Mouse (Mus musculus) right cerebral cortex, adult 2 months (tissue): ENCODE measurements around the gene Gm3285.

Experiments
- DNase-seq, 2 experiments: peaks; one replicate each; pipeline ENCODE4 v3.0.0; 2021 to 2022; ENCODE audit warnings: low spot score in 2 of 2

The Gm3285 gene

GRCm38 (mm10) chr10:77861675-77862074, at the start of gene Gm3285:
Gene Gm3285 (plus strand): TSS chr10:77861975.
- DNase-seq: no peak

- DNase-seq: no peak
These were observed 47.4 kb upstream of the Gm3285 start, which contains the start of gene Gm2696 for GRCm38 (mm10) chr10:77814382-77814781. Gene Gm2696 (plus strand): TSS chr10:77814682.

DNA sequence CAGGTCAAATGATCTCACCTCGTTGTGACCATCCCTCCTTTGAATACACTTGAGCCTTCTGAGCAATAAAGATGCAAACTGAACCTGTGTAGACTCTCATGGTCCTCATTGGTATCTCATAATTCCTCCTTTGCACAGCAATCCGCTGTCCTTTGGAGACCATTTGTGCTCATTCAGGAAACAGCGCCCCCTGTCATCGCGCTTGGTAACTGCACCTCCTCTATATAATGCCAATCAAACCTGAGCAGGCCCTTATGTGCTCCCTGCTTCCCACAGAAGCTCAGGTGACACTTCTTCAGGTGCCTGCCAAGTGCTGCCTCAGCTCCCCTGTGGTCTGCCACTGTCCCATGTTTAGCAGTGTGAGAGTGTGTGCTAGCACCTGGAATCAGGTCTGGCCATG, 46.3 kb upstream of the Gm3285 start:
- no peak for DNase-seq

DNA sequence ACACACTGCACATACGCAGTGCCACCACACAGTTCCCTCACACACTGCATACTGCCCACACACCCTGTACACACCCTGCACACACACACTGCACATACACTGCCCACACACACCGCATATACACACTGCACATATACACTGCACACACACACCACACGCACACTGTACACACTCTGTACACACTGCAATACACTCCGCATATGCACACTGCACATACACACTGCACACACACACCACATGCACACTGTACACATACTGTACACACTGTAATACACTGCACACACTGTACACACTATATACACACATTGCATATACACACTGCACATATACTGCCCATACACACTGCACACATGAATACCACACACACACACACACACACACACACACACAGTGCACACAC, 43.3 kb upstream of the Gm3285 start:
- DNase-seq: no peak

DNA sequence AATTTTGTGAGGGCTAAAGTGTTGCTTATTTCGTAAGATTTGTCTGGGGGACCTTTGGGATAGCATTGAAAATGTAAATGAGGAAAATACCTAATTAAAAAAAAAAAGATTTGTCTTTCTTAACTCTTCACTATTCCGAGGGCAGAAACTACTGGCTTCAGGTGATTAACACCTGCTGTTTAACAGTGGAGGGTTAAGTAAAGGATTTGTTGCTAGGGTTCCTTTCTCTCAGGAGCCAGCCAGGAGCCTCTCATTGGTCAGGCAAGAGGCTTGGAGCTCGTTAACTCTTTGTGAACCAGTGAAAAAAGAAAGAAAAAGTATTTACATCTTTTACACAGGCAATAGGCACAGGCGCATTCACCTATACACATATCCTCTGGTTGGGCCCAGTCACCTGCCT, 42.6 kb upstream of the Gm3285 start:
- DNase-seq: no peak

GRCm38 (mm10) chr10:77826951-77827350, 34.8 kb upstream of the Gm3285 start, which contains the start of gene Krtap10-4:
Gene Krtap10-4 (minus strand): TSS chr10:77827095.
- no peak for DNase-seq

GRCm38 (mm10) chr10:77835647-77836046, 26.1 kb upstream of the Gm3285 start, which contains the start of gene Krtap10-10:
Gene Krtap10-10 (plus strand): TSS chr10:77835947.
- peak; percentile 19 to 25 for DNase-seq

GRCm38 (mm10) chr10:77839006-77839405, 22.8 kb upstream of the Gm3285 start:
- DNase-seq: no peak

GRCm38 (mm10) chr10:77846503-77846902, 15.3 kb upstream of the Gm3285 start, which contains the start of gene Gm36176:
Gene Gm36176 (plus strand): TSS chr10:77846803.
- DNase-seq: no peak

DNA sequence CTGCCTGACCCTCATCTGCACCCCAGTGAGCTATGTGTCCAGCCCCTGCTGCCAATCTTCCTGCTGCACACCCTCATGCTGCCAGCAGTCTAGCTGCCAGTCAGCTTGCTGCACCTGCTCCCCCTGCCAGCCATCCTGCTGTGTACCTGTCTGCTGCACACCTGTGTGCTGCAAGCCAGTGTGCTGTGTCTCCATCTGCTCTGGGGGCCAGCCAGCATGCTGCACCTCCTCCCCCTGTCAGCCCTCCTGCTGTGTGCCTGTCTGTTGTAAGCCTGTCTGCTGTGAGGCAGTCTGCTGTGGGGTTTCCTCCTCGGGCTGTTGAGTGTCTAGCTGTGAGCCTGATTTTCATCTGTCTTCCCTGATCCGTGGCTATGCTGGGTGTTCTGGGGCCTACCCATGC, 14.8 kb upstream of the Gm3285 start:
- DNase-seq: no peak

- DNase-seq: no peak
These were observed 14.2 kb upstream of the Gm3285 start for GRCm38 (mm10) chr10:77847538-77847937.

GRCm38 (mm10) chr10:77852559-77852958, 9.2 kb upstream of the Gm3285 start, which contains the start of gene Gm10318:
Gene Gm10318 (plus strand): TSS chr10:77852859.
- DNase-seq: no peak

GRCm38 (mm10) chr10:77864067-77864761, 2.4 kb downstream of the Gm3285 start:
- DNase-seq: no peak

GRCm38 (mm10) chr10:77864762-77865143, 3.0 kb downstream of the Gm3285 start:
- DNase-seq: no peak

DNA sequence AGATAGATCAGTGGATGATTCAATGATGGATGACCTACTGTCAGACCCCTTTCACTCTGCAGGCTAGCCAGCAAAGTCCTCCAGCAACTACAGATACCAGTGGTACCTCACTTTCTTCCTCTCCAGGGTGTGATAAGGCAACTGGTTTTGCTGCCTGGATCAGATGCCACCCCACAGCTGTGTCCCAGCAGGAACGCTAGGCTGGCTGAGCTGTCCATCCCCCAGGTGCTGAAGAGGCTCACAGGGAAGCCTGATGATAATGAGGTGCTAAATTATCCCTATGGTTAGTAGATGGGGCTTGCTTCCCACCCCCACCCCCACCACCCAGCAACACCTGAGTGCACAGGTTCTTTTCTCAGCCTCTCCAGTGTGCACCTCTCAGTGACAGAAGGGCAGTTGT, 5.8 kb downstream of the Gm3285 start:
- no peak for DNase-seq

DNA sequence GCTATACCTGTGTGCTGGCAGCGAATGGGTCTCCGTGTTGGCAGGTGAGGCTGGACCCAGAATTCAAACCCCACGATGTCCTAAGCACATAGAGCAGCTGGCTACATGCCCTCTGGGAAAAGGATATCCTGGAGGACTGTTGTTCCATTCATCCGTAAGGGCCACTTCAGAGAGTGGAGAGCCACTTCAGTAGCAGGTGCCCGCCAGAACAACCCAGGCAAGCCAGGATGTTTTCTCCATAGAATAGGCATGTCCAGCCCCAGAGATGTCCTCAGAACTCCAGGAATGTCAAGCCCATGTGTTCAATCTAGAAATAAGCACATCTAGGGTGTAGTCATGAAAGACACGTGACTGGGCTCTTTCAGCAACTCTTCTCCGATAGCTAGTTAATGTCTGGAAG, 7.9 kb downstream of the Gm3285 start:
- DNase-seq: no peak

DNA sequence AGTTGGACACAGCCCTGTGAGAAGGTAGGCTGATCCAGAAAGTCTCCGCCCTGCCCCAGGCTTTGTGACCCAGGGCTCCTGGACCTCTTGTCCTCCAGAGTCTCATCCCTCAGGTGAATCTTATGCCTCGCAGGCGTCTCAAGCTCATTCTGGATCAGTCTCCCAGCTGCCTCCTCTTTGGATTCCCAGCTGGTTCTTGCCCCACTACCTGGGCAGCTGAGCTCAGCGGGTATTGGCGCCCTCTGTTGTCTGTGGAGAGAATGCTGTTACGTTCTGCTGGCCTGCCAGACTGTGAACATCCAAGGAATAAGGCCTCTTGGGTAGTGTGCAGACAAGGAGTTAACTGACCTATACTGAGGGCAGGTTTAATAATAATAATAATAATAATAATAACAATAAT, 17.2 kb downstream of the Gm3285 start:
- DNase-seq: peak; percentile 61 to 64

GRCm38 (mm10) chr10:77880305-77880704, 18.5 kb downstream of the Gm3285 start:
- no peak for DNase-seq

DNA sequence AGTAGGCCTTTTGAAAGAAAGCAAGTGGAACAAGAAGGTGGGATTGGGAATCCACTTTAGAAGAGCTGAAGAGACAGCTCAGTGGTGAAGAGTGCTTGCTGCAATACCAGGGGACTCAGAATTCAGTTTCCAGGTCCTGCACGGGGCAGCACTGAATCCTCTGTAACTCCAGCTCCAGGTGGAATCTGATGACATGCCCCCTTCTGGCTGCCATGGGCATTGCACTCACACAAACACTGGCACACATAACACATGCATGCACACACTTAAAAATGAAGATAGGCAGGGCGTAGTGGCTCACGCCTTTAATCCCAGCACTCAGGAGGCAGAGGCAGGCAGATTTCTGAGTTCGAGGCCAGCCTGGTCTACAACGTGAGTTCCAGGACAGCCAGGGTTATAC, 20.8 kb downstream of the Gm3285 start:
- DNase-seq: no peak

DNA sequence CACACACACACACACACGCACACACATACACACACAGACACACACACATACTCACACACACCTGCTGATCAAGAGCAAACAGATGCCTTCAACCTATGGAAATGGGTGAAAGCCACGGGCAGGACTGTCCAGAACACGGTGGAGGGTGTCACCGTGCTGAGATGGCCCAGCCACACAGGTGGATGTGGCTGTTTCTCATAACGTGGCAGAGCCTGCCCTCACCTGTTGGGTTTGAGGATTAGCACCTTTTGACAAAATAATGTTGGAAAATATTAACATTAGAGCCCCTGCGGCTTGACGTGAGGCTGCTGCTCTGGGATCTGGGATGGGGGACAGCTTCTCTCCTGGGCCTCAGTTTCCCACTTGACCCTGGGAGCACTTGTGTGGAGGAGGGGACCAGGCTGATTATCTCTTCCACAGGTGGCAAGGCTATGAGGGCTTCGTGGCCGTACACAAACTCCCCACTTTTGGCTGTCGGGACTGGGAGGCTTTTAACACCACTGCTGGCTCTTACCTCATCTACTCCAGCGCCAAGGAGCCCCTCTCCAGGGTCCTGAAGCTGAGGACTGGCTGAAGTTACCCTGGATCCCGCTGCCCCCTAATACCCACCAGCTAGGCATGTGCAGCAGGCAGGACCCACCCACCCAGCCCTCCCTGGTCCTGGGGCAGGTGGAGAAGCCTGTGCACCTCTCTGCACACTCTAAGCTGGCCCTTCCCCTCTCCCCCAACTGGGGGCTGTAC, 24.4 kb downstream of the Gm3285 start:
- no peak for DNase-seq

GRCm38 (mm10) chr10:77890987-77891565, 29.3 kb downstream of the Gm3285 start:
- no peak for DNase-seq

DNA sequence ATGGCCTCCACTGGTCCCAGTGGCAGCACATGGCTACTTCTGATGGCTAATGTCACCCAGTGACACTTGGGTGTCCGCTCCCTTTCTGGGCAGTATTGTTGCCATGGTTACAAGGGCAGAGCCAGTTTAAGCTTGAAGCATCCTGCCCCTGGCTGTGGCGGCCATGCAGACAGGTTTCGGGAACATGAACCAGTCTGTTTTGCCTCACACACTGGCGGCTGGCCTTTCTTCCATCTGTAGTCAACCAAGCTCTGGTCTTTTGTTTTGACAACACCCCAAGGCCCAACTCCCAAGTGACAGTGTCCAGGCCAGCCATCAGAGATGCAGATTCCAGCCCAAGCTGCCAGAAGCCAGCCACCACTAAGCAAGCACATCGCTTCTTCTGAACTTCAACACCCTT, 33.8 kb downstream of the Gm3285 start:
- DNase-seq: no peak

- DNase-seq: no peak
These were observed 38.4 kb downstream of the Gm3285 start for GRCm38 (mm10) chr10:77900126-77900525.
